Comparison of ENCODE assay signal across 8 mouse cellular contexts in the genomic region with DNA sequence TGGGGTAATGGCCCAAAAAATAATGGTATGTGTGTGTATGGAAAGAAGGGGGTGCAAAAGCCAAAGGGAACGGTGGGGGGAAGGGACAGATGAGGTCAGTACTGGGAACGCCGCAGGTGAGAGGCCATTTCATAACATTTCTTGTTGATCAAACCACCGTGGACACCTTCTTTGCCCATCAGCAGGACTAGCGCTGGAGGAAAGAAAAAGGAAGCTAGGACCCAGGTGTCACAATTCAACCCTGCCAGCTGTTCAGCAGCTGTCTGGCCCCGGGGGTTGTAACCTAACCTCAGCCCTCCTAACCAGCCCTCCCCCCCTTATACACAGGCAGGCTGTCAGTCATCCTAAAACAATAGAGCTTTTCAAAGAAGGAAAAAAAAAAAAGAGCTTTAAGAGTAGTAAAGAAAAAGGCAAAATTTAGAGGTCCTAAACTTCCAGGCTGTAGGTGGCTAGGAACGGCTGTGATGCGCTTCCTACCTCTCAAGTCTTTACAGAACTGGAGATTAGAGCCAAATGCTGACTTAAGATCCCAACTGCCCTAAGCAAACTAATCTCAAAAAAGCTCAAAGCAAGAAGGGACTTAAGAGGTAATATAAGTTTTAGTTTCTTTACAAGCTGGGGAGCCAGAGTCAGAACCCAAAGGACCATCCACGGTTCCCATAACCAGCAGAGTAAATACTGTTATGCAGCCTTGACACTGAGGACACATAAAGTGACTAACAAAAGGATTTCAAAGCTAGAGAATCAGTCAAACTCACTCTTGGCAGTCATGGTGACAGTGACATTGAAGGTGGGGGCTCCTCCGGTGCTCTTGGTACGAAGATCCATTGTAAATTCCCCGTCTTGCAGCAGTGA. TPM values are rescaled to one million over a fixed set of nuclear protein-coding genes. Genes with fewer than 3 reads are reported as not detected.
DNase-seq lines count a peak whose midpoint lies in the region; ATAC-seq lines count a peak whose summit lies in the region.

No protein-coding gene starts in this region.

- H3K27ac ChIP-seq in hindbrain, embryonic 14.5 days: no peak overlapping the region
- no peak overlapping the region for H3K27ac ChIP-seq in midbrain, embryonic 14.5 days (replicated peaks; ENCODE audit: low read depth, low read length)

- H3K36me3 ChIP-seq in megakaryocyte, embryonic 14.5 days (replicated peaks; ENCODE audit: low read length): peaks cover 59% of the 10 kb centered on the region
- peaks cover 48% of the 10 kb centered on the region for H3K36me3 ChIP-seq in hindbrain, embryonic 14.5 days (replicated peaks; ENCODE audit: control insufficient read depth, insufficient read depth)
- H3K36me3 ChIP-seq in midbrain, embryonic 14.5 days (ENCODE audit: control insufficient read depth, insufficient read depth, low read length): peaks cover 43% of the 10 kb centered on the region

- peak; percentile 55 for DNase-seq in cerebellum, adult 9-10 months
- DNase-seq in hindbrain, embryonic 14.5 days (ENCODE audit: low spot score): no peak
- DNase-seq in midbrain, embryonic 14.5 days: no peak
- no peak for DNase-seq in left cerebral cortex, adult 11 months (ENCODE audit: low spot score)
- no peak for DNase-seq in urinary bladder, adult 2 months (ENCODE audit: low spot score)

- peaks cover 66% of the 10 kb centered on the region for H3K4me1 ChIP-seq in megakaryocyte, embryonic 14.5 days
- H3K4me1 ChIP-seq in hindbrain, embryonic 14.5 days (replicated peaks; ENCODE audit: control insufficient read depth, insufficient read depth, low read length): peaks cover 39% of the 10 kb centered on the region
- H3K4me1 ChIP-seq in midbrain, embryonic 14.5 days (ENCODE audit: control insufficient read depth, insufficient read depth, low read length): peaks cover 43% of the 10 kb centered on the region

- H3K4me2 ChIP-seq in hindbrain, embryonic 14.5 days (replicated peaks): peak overlapping the region; percentile 92
- H3K4me2 ChIP-seq in midbrain, embryonic 14.5 days (ENCODE audit: low read length): peak overlapping the region; percentile 86

- no peak for ATAC-seq in cerebellum, adult (ENCODE audit: insufficient number of reproducible peaks, low FRiP score, low TSS enrichment)
- ATAC-seq in megakaryocyte, adult 5-6 weeks (ENCODE audit: poor library complexity, severe bottlenecking): no peak
- ATAC-seq in hindbrain, embryonic 14.5 days (ENCODE audit: low FRiP score): no peak
- ATAC-seq in midbrain, embryonic 14.5 days (ENCODE audit: low FRiP score, low TSS enrichment): no peak

- no peak overlapping the region; the same call in 1 of the 2 replicates for H3K9ac ChIP-seq in hindbrain, embryonic 14.5 days
- no peak overlapping the region for H3K9ac ChIP-seq in midbrain, embryonic 14.5 days (replicated peaks; ENCODE audit: low read length)

- no peaks in the 10 kb centered on the region for H3K9me3 ChIP-seq in megakaryocyte, embryonic 14.5 days
- H3K9me3 ChIP-seq in hindbrain, embryonic 14.5 days (ENCODE audit: control insufficient read depth, low read length): no peaks in the 10 kb centered on the region
- H3K9me3 ChIP-seq in midbrain, embryonic 14.5 days (ENCODE audit: control insufficient read depth, low read length): no peaks in the 10 kb centered on the region

- H3K4me3 ChIP-seq in megakaryocyte, embryonic 14.5 days (replicated peaks): peak overlapping the region; percentile 100
- peak overlapping the region; percentile 100 for H3K4me3 ChIP-seq in hindbrain, embryonic 14.5 days (replicated peaks; ENCODE audit: low read length)
- peak overlapping the region; percentile 99 for H3K4me3 ChIP-seq in midbrain, embryonic 14.5 days (replicated peaks; ENCODE audit: low read depth, low read length)

- WGBS in hindbrain, embryonic 14.5 days: 74% methylated on average over 12 of the region's 12 CpGs
- 77% methylated on average over 12 of the region's 12 CpGs for WGBS in midbrain, embryonic 14.5 days

- H3K27me3 ChIP-seq in megakaryocyte, embryonic 14.5 days (replicated peaks): no peaks in the 10 kb centered on the region
- no peaks in the 10 kb centered on the region for H3K27me3 ChIP-seq in hindbrain, embryonic 14.5 days (ENCODE audit: control insufficient read depth, insufficient read depth, low read length)
- no peaks in the 10 kb centered on the region for H3K27me3 ChIP-seq in midbrain, embryonic 14.5 days (ENCODE audit: control insufficient read depth, insufficient read depth, low read length)

RNA-seq across cellular contexts. Expression of gene Pfn1, which starts 2.2 kb away (rescaled TPM):
- 9,580 and 14,702 TPM in 2 replicates for polyA plus RNA-seq in megakaryocyte, embryonic 14.5 days (2012; ENCODE audit: insufficient read depth, low replicate concordance)
- 1,800 and 1,907 TPM in 2 replicates for total RNA-seq in megakaryocyte, adult 5-6 weeks (2015)
- 869 and 896 TPM in 2 replicates for total RNA-seq in megakaryocyte, adult 5-6 weeks (2017)
- polyA plus RNA-seq in hindbrain, embryonic 14.5 days (2014; fragmentation: Nextera tagmentation; extraction: Ambion mirVana): 662 and 703 TPM in 2 replicates
- 661 and 672 TPM in 2 replicates for polyA plus RNA-seq in midbrain, embryonic 14.5 days (2014; fragmentation: Nextera tagmentation; extraction: Ambion mirVana)
- polyA plus RNA-seq in urinary bladder, adult 2 months (2012; rRNA removed): 1,258 and 1,344 TPM in 2 replicates

RNA-seq across cellular contexts. Expression of gene Eno3, which starts 4.7 kb away (rescaled TPM):
- polyA plus RNA-seq in megakaryocyte, embryonic 14.5 days (2012; ENCODE audit: insufficient read depth, low replicate concordance): 4.2 and 8.4 TPM in 2 replicates
- total RNA-seq in megakaryocyte, adult 5-6 weeks (2015): 6.3 and 7.8 TPM in 2 replicates
- total RNA-seq in megakaryocyte, adult 5-6 weeks (2017): 5.9 and 8.2 TPM in 2 replicates
- 6.4 and 7.8 TPM in 2 replicates for polyA plus RNA-seq in hindbrain, embryonic 14.5 days (2014; fragmentation: Nextera tagmentation; extraction: Ambion mirVana)
- polyA plus RNA-seq in midbrain, embryonic 14.5 days (2014; fragmentation: Nextera tagmentation; extraction: Ambion mirVana): 8.5 and 8.7 TPM in 2 replicates
- polyA plus RNA-seq in urinary bladder, adult 2 months (2012; rRNA removed): 104 and 126 TPM in 2 replicates

RNA-seq across cellular contexts. Expression of gene Slc25a11, which starts 5.0 kb away (rescaled TPM):
- polyA plus RNA-seq in megakaryocyte, embryonic 14.5 days (2012; ENCODE audit: insufficient read depth, low replicate concordance): 15.7 and 78.7 TPM in 2 replicates
- total RNA-seq in megakaryocyte, adult 5-6 weeks (2015): 78.9 and 93.0 TPM in 2 replicates
- 63.4 and 66.1 TPM in 2 replicates for total RNA-seq in megakaryocyte, adult 5-6 weeks (2017)
- 158 TPM in 2 replicates for polyA plus RNA-seq in hindbrain, embryonic 14.5 days (2014; fragmentation: Nextera tagmentation; extraction: Ambion mirVana)
- 158 and 171 TPM in 2 replicates for polyA plus RNA-seq in midbrain, embryonic 14.5 days (2014; fragmentation: Nextera tagmentation; extraction: Ambion mirVana)
- 93.9 and 96.9 TPM in 2 replicates for polyA plus RNA-seq in urinary bladder, adult 2 months (2012; rRNA removed)

RNA-seq across cellular contexts. Expression of gene Rnf167, which starts 5.2 kb away (rescaled TPM):
- 102 and 125 TPM in 2 replicates for polyA plus RNA-seq in megakaryocyte, embryonic 14.5 days (2012; ENCODE audit: insufficient read depth, low replicate concordance)
- total RNA-seq in megakaryocyte, adult 5-6 weeks (2015): 75.6 and 82.1 TPM in 2 replicates
- total RNA-seq in megakaryocyte, adult 5-6 weeks (2017): 57.4 and 60.0 TPM in 2 replicates
- 90.6 and 93.4 TPM in 2 replicates for polyA plus RNA-seq in hindbrain, embryonic 14.5 days (2014; fragmentation: Nextera tagmentation; extraction: Ambion mirVana)
- 95.9 and 104 TPM in 2 replicates for polyA plus RNA-seq in midbrain, embryonic 14.5 days (2014; fragmentation: Nextera tagmentation; extraction: Ambion mirVana)
- polyA plus RNA-seq in urinary bladder, adult 2 months (2012; rRNA removed): 116 and 119 TPM in 2 replicates

RNA-seq across cellular contexts. Expression of gene Gp1ba, which starts 13.3 kb away (rescaled TPM):
- polyA plus RNA-seq in megakaryocyte, embryonic 14.5 days (2012; ENCODE audit: insufficient read depth, low replicate concordance): 898 and 1,061 TPM in 2 replicates
- 0.20 and 0.23 TPM in 2 replicates for total RNA-seq in megakaryocyte, adult 5-6 weeks (2015)
- total RNA-seq in megakaryocyte, adult 5-6 weeks (2017): 0.04 TPM in 1 of 2 replicates, not detected in the other
- polyA plus RNA-seq in hindbrain, embryonic 14.5 days (2014; fragmentation: Nextera tagmentation; extraction: Ambion mirVana): 0.29 and 0.43 TPM in 2 replicates
- polyA plus RNA-seq in midbrain, embryonic 14.5 days (2014; fragmentation: Nextera tagmentation; extraction: Ambion mirVana): 0.37 and 0.38 TPM in 2 replicates
- polyA plus RNA-seq in urinary bladder, adult 2 months (2012; rRNA removed): 0.01 and 0.10 TPM in 2 replicates

Comparison
In these comparisons a context has a peak if more than half of its experiments do, and no peak if none do; other contexts are left out.
1. RNA of gene Eno3, which starts 4.7 kb away (polyA plus RNA-seq): 104 to 126 TPM in urinary bladder, adult 2 months; 8.5 to 8.7 TPM in midbrain, embryonic 14.5 days, 4.2 to 8.4 TPM in megakaryocyte, embryonic 14.5 days and 6.4 to 7.8 TPM in hindbrain, embryonic 14.5 days; every median in the first group is over 10 times any median in the second.
2. Peak in every context shown above with its lines, with median percentiles within 50 percentile points of each other: H3K4me3 ChIP-seq.